Mouse (Mus musculus): ENCODE measurements at regions not wholly inside any gene's neighbourhood (a gene's known extent, or its start where the extent isn't known, plus 50 kb on each side); places are given as distances from the start of the nearest gene placed in this dataset.

- DNase-seq (ENCODE audit: low spot score in 2 of 2) = no peak
- intact Hi-C loops (cut with DNase I) = no loop called here
These were observed 137.5 kb upstream of the Synpr start for GRCm38 (mm10) chr14:13146959-13147535.

GRCm38 (mm10) chr14:13149617-13150016, 135.0 kb upstream of the Synpr start:
- intact Hi-C loops (cut with DNase I) = no loop called here
- DNase-seq (ENCODE audit: low spot score in 2 of 2) = no peak

- intact Hi-C loops (cut with DNase I) = no loop called here
- no peak for DNase-seq (ENCODE audit: low spot score in 2 of 2)
These were observed 132.9 kb upstream of the Synpr start for GRCm38 (mm10) chr14:13151672-13152071.

- intact Hi-C loops (cut with DNase I) = no loop called here
These were observed 108.4 kb upstream of the Synpr start for GRCm38 (mm10) chr14:13176149-13176548.

GRCm38 (mm10) chr14:13177906-13178305, 106.7 kb upstream of the Synpr start:
- intact Hi-C loops (cut with DNase I) = no loop called here
- DNase-seq (ENCODE audit: low spot score in 2 of 2) = peak; percentile 28 to 41

More at GRCm38 (mm10) chr14:13176149-13176548, 108.4 kb upstream of the Synpr start:
- DNase-seq (ENCODE audit: low spot score in 2 of 2) = no peak

- DNase-seq (ENCODE audit: low spot score in 2 of 2) = peak in 1 of 2 experiments; percentile 23
- intact Hi-C loops (cut with DNase I) = loop anchor here (10.0 kb wide), 1 partner anchor 886 kb away; no protein-coding TSS in a partner anchor
These were observed 93.8 kb upstream of the Synpr start for GRCm38 (mm10) chr14:13190801-13191200.

GRCm38 (mm10) chr14:13192746-13193145, 91.8 kb upstream of the Synpr start:
- intact Hi-C loops (cut with DNase I) = loop anchor here (10.0 kb wide), 1 partner anchor 888 kb away; no protein-coding TSS in a partner anchor
- DNase-seq (ENCODE audit: low spot score in 2 of 2) = peak in 1 of 2 experiments; percentile 29

GRCm38 (mm10) chr14:13197330-13197892, 87.2 kb upstream of the Synpr start:
- no peak for DNase-seq (ENCODE audit: low spot score in 2 of 2)
- intact Hi-C loops (cut with DNase I) = loop anchor here (5.0 to 10.0 kb wide), 2 partner anchors 375 to 893 kb away; partner anchors contain the start of gene Cadps

- intact Hi-C loops (cut with DNase I) = loop anchor here (1.0 to 10.0 kb wide), 4 partner anchors 376 to 894 kb away; partner anchors contain the start of gene Cadps
- DNase-seq (ENCODE audit: low spot score in 2 of 2) = peak; percentile 78 to 89
These were observed 86.1 kb upstream of the Synpr start for GRCm38 (mm10) chr14:13198491-13198890.

GRCm38 (mm10) chr14:13212658-13213057, 71.9 kb upstream of the Synpr start:
- no peak for DNase-seq (ENCODE audit: low spot score in 2 of 2)
- intact Hi-C loops (cut with DNase I) = no loop called here

Measured in left cerebral cortex, postnatal 14 days (tissue).